Mouse (Mus musculus): ENCODE measurements at regions not wholly inside any gene's neighbourhood (a gene's known extent, or its start where the extent isn't known, plus 50 kb on each side); places are given as distances from the start of the nearest gene placed in this dataset.

DNA sequence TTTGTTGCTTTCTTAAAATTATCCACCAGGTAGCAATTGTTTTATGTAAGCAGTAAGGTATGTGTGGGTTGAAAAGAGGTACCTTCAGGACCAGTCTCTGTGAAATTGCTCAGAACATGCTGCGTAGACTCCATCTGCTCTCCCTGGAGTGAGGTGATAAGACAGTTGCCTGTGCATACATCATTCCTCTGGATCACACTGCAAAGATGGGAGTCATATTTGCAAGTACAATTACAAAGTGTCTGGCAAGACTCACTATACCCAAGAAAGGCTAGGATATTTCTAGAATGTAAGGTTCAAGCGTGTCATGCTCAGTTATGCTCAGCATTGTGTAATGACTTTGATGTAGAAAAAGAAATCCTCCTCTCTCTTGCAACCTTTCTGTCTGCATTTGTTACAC is 1283.5 kb upstream of the Slc10a2 start:
- DNase-seq: peak; percentile 57

DNA sequence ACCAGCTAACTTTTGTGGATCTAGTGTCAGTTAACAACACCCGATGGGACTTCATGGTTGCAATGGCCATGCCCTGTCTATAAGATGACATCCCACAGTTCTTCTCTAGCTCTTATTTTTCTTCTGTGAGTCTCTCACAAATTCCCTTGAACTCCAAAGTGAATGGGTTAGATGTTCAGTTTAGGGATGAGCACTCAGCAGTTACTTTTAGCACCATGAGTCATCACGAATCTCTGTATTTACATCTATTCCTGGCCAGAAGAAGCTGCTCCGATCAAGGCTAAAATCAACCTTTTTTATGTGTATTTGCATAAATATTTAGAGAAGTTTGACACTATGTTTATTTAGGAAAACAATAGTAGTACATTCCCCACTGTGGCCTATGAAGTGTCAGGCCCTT is 1269.6 kb upstream of the Slc10a2 start:
- no peak for DNase-seq

- peak; percentile 16 for DNase-seq
Measured at GRCm38 (mm10) chr8:6361403-6361942, 1256.3 kb upstream of the Slc10a2 start.

- no peak for DNase-seq
Measured at GRCm38 (mm10) chr8:6357866-6358265, 1252.7 kb upstream of the Slc10a2 start.

- no peak for DNase-seq
Measured at GRCm38 (mm10) chr8:6350460-6350859, 1245.3 kb upstream of the Slc10a2 start.

DNA sequence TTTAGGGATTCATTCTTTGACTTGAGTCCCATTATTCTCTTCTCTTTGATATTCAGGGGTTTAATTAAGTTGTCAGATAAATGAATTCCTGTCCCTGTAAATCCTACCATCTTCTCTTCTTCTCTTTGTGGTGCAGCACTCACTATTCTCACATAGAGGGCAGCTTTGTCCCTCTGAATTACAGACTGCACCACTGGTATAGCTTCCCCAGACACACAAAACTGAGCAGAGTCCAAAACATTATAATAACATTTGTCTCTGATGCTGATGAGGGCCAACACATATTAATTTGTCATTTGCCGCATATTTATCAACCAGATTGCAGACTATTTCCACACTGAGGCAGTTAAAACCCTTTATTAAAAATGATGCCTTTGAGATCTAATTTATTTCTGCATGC is 1244.9 kb upstream of the Slc10a2 start:
- DNase-seq: no peak

GRCm38 (mm10) chr8:6345704-6346103 is 1240.6 kb upstream of the Slc10a2 start:
- DNase-seq: no peak

DNA sequence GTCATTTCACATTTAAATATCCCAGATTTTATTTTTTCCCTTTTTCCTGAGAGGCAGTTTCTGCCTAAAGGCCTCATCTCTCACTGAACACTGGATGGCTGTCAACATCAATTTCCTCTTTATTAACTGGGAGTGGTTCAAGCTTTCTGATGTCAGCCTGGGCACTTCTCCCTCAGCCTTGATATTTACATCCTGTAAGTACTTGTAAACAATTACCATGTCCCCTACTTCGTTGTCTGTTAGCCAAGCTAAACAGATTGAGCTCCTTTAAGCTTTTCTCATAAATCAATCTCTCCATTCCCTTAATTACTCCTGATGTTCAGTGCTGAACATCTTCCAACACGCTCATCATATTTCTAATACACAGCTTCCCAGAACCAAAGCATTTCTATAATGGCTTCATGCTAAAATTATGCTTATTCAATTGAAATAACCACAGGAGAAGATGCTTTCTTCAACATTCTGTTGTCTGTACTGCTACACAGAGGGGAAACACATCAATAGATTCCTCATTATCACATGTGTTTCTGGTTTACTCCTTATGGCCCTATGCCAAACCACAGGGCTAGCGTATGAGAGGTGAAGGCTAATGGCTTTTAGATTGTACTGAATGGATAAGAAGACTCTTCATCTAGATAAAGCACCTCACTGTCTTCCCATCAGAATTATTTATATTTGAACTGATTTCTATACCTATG is 1235.2 kb upstream of the Slc10a2 start:
- DNase-seq: no peak

DNA sequence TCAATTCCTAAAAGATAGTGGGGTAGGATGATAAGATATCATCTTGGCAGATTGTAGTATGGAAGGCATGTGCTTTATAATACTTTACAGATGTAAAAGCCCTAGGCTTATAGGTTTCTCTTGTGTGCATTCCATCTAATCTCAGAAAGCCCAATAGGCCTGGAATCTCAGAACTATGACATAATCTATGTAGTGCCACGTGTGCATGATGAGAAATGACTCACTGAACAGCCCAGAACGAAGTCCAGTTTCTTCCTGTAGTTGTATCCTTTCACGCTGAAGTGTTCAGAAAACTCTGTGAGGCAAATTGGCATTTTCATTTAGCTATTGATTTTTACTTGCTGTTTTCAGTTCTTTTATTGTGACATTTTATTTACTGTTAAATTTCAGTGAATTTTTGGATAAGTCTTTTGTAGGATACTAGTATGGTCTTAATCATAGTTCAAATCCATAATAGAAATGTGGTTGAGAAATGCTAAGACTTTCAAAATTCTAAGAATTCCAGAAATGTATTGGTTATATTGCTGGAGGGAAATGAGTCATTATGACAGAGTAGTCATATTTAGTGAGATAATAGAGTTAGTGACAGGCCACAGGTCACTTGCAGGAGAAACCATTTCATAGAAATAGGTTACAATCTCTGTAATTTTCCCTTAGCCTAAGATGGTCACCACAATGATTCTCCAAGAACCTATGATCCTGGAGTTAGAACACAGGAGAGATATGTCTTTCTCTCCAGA is 1229.3 kb upstream of the Slc10a2 start:
- DNase-seq: no peak

DNA sequence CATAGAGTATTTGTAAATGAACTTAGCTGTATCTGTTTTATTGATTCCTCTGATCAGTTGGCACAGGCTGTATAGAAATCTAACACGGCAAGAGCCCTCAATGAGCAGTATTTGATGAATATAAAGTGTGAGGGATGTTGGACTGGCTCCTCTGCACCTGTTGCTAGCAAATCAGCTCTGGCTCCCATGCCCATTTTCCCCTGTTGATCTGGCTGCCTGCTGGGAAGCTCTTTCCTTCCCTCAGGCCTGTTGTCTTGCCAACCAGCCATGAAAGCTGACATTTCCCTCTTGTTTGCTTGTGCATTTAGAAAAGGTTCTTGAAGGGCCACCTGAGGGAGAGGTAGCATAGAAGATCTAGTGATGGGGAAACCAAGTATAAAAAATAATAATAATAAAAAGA is 1216.2 kb upstream of the Slc10a2 start:
- DNase-seq: no peak

DNA sequence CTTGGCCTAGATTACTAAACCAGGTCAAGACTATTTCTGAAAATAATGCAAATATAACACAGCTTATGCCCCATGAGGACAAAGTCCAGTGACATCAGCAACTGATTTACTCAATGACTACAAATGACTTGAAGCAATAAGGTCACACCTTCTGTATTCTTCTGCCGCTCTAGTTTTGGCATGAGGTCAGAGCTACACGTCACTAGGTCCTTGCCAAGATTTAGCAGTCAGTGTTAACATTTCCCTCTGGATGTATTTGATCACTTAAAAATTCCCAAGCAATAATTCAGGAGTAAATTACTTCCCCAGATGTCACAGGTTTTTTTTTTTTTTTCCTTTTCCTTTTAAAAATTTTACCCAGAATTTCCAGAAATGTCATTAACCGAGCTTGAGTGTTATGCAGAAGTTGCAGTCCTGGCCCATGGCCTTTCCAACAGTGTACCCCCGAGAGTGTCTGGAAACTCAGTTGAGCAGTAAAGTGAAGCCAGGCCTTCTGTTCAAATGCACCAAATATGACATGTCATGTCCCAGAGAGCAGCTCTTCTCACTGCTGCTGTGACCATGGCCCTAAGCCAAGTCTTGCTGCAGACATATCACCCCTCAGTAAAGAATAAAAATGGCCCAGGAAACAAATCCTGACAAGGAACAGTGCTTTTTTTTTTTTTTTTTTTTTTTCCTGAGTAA is 1210.2 kb upstream of the Slc10a2 start:
- DNase-seq: no peak

- DNase-seq: no peak
Measured at GRCm38 (mm10) chr8:6288889-6289288, 1183.7 kb upstream of the Slc10a2 start.

- no peak for DNase-seq
Measured at GRCm38 (mm10) chr8:6279903-6280302, 1174.8 kb upstream of the Slc10a2 start.

Measured in right cerebral cortex, adult 18-20 months (tissue).